Mouse (Mus musculus) brain, embryonic 14.5 days (tissue): ENCODE measurements at regions not wholly inside any gene's neighbourhood (a gene's known extent, or its start where the extent isn't known, plus 50 kb on each side); places are given as distances from the start of the nearest gene placed in this dataset.

Experiments
- DNase-seq: peaks from one replicate; pipeline ENCODE4 v3.0.0-alpha.2; 2011; ENCODE audit warnings: low read depth
- CTCF ChIP-seq: fragments of 200-500 bp; IDR thresholded peaks from 2 replicates; pipeline ENCODE4 v1.5.1; 2012; ENCODE audit warnings: inconsistent platforms, mild to moderate bottlenecking, moderate library complexity, borderline replicate concordance; ENCODE audit not compliant: insufficient read depth, insufficient read length; ENCODE audit errors: extremely low read depth
- POLR2A ChIP-seq: fragments of 200-500 bp; IDR thresholded peaks from 2 replicates; pipeline ENCODE4 v1.6.1; 2012; ENCODE audit warnings: mild to moderate bottlenecking, inconsistent platforms, borderline replicate concordance; ENCODE audit not compliant: poor library complexity, insufficient read depth, insufficient read length, severe bottlenecking; ENCODE audit errors: extremely low read depth

DNA sequence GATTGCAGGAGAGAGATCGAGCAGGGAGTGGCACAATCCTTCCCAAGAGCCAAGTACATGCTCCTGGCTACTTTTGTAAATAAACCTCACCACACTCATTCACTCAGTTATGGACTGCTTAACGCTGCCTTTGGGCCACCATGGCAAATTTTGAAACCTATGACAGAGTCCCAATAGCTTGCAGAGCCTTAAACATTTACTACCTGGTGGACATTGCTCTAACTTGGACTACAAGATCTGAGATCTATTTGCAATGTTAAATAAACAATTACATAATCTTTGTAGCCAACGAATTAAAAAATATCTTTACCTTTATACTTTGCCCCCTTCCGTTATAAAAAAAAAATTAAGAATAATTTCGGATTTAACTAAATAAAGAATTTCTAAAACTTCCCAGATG is 104.9 kb downstream of the Tmco5 start:
- no peak for DNase-seq

GRCm38 (mm10) chr2:116983821-116984351 is 105.4 kb downstream of the Tmco5 start:
- no peak for DNase-seq
- TF ChIP-seq POLR2A (no peak), CTCF (no peak)

More for the DNA sequence above, 104.9 kb downstream of the Tmco5 start:
- TF ChIP-seq CTCF (no peak), POLR2A (no peak)

GRCm38 (mm10) chr2:116984597-116984996 is 106.1 kb downstream of the Tmco5 start:
- no peak for DNase-seq
- TF ChIP-seq POLR2A (no peak), CTCF (no peak)

- no peak for DNase-seq
- TF ChIP-seq CTCF (no peak), POLR2A (no peak)
Measured at GRCm38 (mm10) chr2:116985549-116985948, 107.1 kb downstream of the Tmco5 start.

DNA sequence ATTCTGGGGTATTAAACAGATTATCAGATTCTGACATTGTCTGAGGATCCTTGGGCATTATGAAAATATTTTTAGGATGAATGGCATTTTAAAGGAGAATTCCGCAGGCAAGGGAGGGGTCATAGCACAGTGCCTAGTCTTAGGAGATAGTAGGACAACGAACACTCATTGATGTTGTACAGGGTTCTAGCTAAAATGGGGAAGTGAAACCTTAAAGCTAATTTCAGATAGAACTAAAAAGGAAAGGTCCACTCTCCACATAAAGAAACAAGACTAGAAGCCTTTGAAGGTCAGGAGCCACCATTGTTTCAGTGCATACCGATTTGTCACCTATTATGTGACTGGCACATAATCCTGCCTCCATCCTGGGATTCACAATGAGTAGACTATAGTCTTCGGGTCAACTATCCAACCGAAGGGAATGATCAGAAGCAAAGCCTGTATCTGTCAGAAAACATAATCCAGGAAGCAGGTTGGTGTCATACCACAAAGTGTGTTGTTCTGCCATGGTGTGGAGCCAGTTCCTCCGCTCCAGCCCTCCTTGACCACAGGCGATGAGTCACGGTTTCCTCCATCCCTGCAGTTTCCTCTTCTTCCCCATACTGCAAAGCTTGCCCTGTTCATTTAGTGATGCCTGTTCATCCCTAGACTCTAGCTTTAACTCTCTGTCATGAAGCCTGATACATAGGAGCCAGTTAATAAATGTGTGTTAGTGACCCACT is 110.6 kb downstream of the Tmco5 start:
- TF ChIP-seq CTCF (no peak), POLR2A (no peak)
- DNase-seq = no peak

DNA sequence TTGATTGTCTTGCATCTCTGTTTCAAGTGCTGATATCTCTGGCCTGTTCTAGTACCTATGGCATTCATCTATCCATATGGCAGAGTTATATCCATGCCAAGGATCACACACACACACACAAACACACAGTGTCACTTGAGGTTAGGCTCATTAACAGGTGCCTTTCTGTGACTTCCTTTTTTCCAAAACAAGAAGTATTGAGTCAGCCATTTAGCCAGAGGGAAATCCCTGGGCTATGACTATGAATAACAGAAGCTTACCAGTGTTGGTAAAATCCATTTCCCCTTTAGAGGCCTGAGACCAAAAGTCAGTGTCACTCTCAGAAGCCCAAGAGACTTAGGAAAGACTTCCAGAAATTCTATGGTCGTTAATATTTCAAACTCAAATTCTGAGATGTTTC is 111.6 kb downstream of the Tmco5 start:
- DNase-seq = no peak
- TF ChIP-seq CTCF (no peak), POLR2A (no peak)

DNA sequence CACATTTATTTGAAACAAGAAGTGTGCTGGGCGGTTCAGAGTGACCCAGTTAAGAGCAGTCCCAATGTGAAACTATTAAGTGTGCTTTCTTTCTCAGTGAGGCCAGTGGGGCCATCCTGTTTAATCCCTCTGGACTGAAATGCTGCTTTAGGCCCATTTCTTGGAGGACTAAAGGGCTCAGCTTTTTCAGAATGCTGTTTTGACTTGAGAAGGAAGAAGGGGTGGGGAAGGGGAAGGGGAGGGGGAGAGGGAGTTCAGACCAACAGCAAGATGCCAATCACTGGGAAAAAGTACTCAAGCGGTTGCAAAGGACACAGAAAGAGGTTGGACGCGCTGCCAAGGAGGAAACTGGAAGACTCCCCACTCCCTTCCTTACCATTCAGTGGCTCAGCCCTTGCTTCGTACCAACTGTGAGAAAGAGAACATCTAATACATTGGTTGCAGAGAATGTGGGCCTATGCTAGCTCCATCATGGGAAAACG is 113.1 kb downstream of the Tmco5 start:
- DNase-seq = peak; percentile 52
- TF ChIP-seq POLR2A (no peak), CTCF (no peak)

GRCm38 (mm10) chr2:116993724-116994123 is 115.2 kb downstream of the Tmco5 start:
- TF ChIP-seq POLR2A (no peak), CTCF (no peak)
- no peak for DNase-seq

DNA sequence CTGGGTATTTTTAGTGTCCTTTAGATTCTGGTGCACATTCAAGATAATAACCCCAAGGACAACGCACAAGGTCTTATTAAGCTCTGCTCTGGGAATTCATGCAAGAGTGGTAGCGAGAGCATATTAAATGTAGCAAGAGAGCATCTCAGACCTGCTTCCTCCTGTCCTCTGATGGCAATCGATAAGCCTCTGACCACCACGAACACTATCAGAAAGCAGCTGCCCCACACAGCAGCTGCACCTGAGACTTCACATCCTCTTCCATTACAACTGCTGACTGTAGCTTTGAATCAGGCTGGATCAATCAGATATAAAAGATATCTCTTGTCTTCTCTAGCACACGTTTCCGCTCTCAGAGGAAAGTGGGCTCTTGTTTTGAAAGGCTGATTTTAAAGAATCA is 117.8 kb downstream of the Tmco5 start:
- TF ChIP-seq POLR2A (no peak), CTCF (no peak)
- peak; percentile 39 for DNase-seq

DNA sequence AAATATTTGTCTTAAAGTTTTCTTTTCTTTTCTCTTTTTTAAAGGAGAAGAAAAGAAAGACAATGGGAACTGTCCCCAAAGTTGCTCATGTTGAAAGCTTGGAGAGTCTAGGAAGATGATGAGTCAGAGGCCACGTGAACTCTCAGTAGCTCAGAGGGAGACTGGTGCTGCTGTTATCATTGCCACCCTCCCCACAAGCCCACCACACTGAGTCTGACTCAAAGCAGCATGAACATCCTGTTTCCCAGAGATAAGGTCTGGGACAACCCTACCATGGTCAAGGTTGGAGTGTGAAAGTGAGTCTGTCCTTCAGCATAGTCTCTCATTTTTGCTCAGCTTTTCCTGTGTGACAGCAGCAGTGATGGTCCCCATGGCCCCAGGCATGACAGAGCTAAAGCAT is 120.3 kb downstream of the Tmco5 start:
- TF ChIP-seq POLR2A (no peak), CTCF (no peak)
- no peak for DNase-seq

- TF ChIP-seq POLR2A = no peak
- no peak for TF ChIP-seq CTCF
- no peak for DNase-seq
Measured at GRCm38 (mm10) chr2:116999592-116999991, 121.1 kb downstream of the Tmco5 start.

- no peak for DNase-seq
- TF ChIP-seq POLR2A (no peak), CTCF (no peak)
Measured at GRCm38 (mm10) chr2:117003976-117004375, 117.2 kb upstream of the Spred1 start.

- DNase-seq = no peak
- TF ChIP-seq POLR2A (no peak), CTCF (no peak)
Measured at GRCm38 (mm10) chr2:117006846-117007245, 114.3 kb upstream of the Spred1 start.

DNA sequence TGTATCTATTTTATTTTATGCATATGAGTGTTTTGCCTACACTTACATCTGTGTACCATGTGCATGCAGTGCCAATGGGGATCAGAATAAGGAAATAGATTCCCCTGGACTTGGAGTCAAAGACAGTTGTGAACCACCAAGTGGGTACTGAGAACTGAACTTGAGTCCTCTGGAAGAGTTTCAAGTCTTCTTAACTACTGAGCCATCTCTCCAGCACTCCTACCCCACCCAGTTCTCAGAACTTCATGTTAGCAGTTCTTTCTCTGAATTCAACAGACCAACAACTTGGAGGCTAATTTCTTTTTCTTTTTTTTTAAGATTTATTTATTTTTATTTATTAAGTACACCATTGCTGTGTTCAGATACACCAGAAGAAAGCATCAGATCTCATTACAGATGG is 112.3 kb upstream of the Spred1 start:
- no peak for DNase-seq
- TF ChIP-seq POLR2A (no peak), CTCF (no peak)
